Mouse (Mus musculus) neutrophil, adult 65 days (primary cell): ENCODE measurements around the gene Tubgcp2. TPM values are rescaled to one million over a fixed set of nuclear protein-coding genes. Genes with fewer than 3 reads are reported as not detected.

ENCODE experiments used
- total RNA-seq: library from RNA; stranded (reverse); gene quantifications from 2 replicates; pipeline ENCODE4 v1.2.4, GENCODE M21; 2023

Tubgcp2 gene
- total RNA-seq = 22.2 and 22.9 TPM in 2 replicates

DNA sequence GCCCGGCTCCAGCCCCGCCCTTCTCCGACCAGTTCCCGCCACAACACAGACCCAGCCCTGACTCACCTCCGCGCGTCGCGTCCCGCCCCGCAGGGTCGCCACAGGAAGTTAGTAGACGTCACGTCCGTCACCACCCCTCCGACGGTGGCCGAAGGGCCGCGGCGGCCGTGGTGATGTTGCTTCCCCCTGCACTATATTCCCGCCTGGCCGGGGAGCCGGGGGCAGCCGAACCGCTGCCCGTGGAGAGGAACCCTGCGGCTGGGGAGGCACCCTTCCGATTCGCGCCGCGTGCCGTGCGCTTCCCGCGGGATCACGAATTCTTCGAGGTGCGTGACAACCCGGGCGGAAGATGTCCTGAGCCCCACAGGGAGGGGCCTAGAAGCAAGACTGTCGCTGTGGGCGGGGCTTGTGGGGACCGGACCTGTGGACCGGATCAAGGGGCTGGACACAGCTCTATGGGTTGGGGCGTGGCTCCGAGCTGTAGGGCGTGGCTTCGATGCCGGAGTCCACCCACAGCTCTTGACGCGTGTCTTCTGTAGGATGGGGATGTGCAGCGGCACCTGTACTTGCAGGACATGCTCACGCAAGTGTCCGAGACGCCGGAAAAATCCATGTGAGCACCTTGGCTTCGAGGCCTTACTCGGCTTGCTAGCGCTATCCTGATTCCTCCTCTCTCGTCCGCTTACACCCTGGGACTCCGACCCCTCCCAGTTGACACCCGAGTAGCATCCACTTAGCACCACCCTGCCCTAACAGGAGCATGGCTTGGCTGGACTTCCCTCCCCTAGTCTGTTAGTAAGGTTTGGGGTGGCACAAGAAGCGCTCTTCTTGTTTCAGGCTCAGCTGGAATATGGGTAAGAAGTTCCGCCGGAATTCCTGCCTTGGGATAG lies at the start of gene Tubgcp2, which contains the start of gene Zfp511:
Gene Tubgcp2, minus strand, starts transcription at position 389 of the 890 bp plus-strand sequence.
Gene Zfp511, plus strand, starts transcription at position 111 of the 890 bp plus-strand sequence.

DNA sequence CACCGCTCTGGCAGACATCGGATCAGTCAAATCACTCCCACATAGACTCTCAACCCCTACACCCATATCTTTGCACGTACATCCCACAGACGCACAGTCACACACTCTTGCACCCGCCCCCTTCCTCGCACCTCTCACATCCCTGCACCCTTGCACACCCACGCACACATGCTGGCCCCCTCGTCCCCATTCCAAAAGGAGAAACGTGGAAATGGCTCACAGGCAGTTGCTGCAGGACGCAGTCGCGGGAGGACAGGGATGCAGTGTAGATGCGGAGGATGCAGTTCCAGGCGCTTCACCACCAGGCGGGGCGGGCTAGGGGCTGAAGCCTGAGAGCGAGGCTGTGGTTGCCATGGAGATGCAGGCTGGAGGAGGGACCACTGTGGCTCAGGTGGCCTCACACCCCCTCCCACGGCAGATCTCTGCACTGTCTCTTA lies 45.8 kb upstream of the Tubgcp2 start, which contains the start of gene Caly:
Gene Caly, minus strand, starts transcription at position 307 of the 437 bp plus-strand sequence.

DNA sequence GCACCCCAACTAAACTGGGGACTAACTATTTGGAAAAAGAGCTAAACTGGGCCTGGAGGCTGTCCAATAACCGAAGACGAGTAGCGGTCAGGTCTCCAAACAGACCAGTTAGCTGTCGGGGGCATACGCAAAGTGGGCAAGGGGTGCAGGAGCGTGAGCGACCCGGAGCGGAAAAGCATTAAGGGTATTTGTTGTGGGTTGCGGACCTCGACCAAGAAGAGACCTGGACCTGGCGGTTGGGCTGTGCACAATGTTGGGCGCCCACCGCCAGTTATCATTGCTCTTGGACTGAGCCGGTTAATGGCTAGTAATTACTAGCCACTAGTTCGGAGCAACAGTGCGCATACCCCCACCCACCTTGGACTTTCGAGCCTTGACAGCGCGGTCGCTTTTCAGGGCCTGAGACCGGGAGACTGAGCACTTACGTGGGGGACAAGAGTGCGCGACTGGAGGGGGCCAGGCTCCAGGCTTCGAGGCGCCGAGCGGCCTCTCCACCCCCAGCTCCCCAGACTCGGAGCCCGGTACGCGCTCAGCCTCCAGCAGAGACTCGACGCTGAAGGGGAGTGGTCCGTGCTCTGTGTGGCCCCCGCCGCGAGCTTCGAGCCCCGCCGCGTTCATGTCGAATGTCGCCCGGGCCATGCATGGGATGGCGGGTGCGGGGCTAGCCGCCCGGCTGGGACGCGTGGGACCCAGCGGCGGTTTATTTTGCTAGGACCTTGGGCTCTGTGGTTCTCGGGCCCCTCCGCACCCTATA lies 12.1 kb upstream of the Tubgcp2 start, which contains the start of gene Msx3:
Gene Msx3, minus strand, starts transcription at position 729 of the 754 bp plus-strand sequence.

DNA sequence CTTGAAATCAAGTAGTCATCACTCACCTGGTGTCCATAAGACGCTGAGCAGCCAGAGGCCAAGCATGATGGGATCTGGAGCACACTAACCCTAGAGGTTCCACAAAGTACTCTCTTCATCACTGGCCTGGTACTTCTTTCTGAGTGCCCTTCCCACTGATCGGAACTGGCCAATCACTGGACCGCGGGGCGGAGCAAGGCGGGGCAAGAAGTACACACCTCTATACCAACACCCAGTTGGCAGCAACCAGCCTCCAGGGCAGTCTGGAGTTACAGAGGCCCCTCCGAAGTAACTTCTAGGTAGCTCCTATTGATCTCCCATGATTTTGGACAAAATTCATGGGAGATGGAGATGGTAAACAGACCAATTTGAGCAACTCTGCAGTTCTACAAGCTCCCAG lies 44.1 kb downstream of the Tubgcp2 start, which contains the start of gene Adam8:
Gene Adam8, minus strand, starts transcription at position 157 of the 400 bp plus-strand sequence.

DNA sequence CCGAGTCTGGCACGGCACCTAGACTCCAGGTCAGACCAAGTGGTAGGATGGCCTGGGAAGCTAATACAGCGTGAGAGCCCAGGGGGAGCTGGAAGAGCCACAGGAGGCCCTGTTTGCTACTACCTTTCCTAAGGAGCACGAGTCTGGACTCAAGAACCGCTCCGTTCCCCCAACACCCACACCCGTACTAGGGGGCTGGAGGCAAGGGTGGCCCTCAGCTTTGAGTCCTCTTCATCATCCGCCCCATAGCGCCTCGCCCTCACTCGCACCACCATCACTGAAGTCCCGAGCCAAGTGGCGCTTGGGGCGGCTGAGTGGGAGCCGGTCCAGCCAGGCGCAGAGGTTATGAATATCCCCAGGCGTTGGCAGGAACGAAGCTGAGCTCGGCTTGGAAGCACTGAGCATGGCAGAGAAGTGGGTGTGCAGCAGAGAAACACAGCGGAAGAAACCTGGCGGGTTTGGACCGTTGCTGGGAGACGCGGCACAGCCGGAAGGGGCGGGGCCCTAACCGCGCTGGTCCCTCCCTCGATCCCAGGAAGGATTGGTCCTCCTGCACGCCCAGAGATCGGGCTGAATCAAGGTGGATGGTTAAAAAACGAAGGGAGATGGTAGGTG lies 58.1 kb downstream of the Tubgcp2 start, which contains the start of gene 6430531B16Rik:
Gene 6430531B16Rik, minus strand, starts transcription at position 478 of the 615 bp plus-strand sequence.

Other genes starting within 250 kb of the Tubgcp2 start
- not detected in 2 replicates for gene Adgra1, start 202.5 kb downstream of the Tubgcp2 start, total RNA-seq
- gene Kndc1, start 142.0 kb downstream of the Tubgcp2 start, total RNA-seq = not detected in 2 replicates
- not detected in 2 replicates for gene Utf1, start 92.9 kb downstream of the Tubgcp2 start, total RNA-seq
- gene 6430531B16Rik, start 57.9 kb downstream of the Tubgcp2 start, total RNA-seq = 3.3 and 3.9 TPM in 2 replicates
- 1,061 and 1,613 TPM in 2 replicates for gene Adam8, start 44.1 kb downstream of the Tubgcp2 start, total RNA-seq
- 11.3 and 18.2 TPM in 2 replicates for gene Zfp511, start 278 bp downstream of the Tubgcp2 start, total RNA-seq
- not detected in 2 replicates for gene Msx3, start 12.4 kb upstream of the Tubgcp2 start, total RNA-seq
- not detected in 2 replicates for gene Caly, start 45.9 kb upstream of the Tubgcp2 start, total RNA-seq
- not detected in 2 replicates for gene Prap1, start 56.7 kb upstream of the Tubgcp2 start, total RNA-seq
- 6.7 and 8.2 TPM in 2 replicates for gene Fuom, start 65.8 kb upstream of the Tubgcp2 start, total RNA-seq
- gene Paox, start 79.1 kb upstream of the Tubgcp2 start, total RNA-seq = 3.9 and 9.7 TPM in 2 replicates
- 27.9 and 31.7 TPM in 2 replicates for gene Echs1, start 79.8 kb upstream of the Tubgcp2 start, total RNA-seq
- 4.7 and 5.0 TPM in 2 replicates for gene Mtg1, start 100.9 kb upstream of the Tubgcp2 start, total RNA-seq
- gene Sprn, start 118.2 kb upstream of the Tubgcp2 start, total RNA-seq = not detected in 2 replicates
- not detected in 2 replicates for gene Olfr522, start 128.1 kb upstream of the Tubgcp2 start, total RNA-seq
- not detected in 2 replicates for gene Olfr523, start 136.5 kb upstream of the Tubgcp2 start, total RNA-seq
- gene Olfr524, start 169.3 kb upstream of the Tubgcp2 start, total RNA-seq = not detected in 2 replicates
- gene Cd163l1, start 181.6 kb upstream of the Tubgcp2 start, total RNA-seq = not detected in 2 replicates
- not detected in 2 replicates for gene 5830411N06Rik, start 210.6 kb upstream of the Tubgcp2 start, total RNA-seq